13 mouse cellular contexts compared by ENCODE assay signal in the genomic region with DNA sequence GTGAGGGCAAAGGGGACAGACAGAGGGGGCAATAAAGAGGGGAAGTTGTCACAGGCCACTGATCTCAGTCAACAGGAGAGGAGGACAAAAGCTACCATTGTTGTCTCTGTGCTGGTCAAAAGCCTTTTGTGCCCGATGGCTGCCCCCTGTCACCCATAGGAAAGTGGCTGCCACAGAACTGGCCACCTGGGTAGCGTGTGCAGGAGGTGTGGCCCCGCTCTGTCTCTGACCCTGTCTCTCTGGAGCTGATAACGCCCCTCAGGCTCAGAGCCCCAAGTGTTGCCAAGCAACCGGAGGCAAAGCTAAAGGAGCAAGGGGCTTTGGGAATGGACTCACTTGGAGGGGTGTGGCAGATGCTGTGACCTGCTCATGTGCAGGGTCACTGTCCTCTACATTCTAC. TPM values are rescaled to one million over a fixed set of nuclear protein-coding genes. Genes with fewer than 3 reads are reported as not detected.
DNase-seq lines count a peak whose midpoint lies in the region; ATAC-seq lines count a peak whose summit lies in the region.
"Had no signal": no experiment of that assay in that cellular context is flagged by ENCODE, and none has a peak within 500 bp of the region (broad histone marks: within the 10 kb centered on the region; RNA-seq: fewer than 3 reads in every experiment).

No protein-coding gene starts in this region.

- peak overlapping the region; percentile 68 for H3K27ac ChIP-seq in heart, embryonic 15.5 days
- H3K27ac ChIP-seq: forebrain, embryonic 12.5 days; midbrain, embryonic 12.5 days had no signal

- H3K4me1 ChIP-seq in heart, embryonic 15.5 days (replicated peaks), result peaks cover 18% of the 10 kb centered on the region
- peaks cover 51% of the 10 kb centered on the region for H3K4me1 ChIP-seq in megakaryocyte, embryonic 14.5 days

- no peaks in the 10 kb centered on the region for H3K9me3 ChIP-seq in heart, embryonic 15.5 days (replicated peaks)
- no peaks in the 10 kb centered on the region for H3K9me3 ChIP-seq in megakaryocyte, embryonic 14.5 days
- H3K9me3 ChIP-seq: forebrain, embryonic 12.5 days; kidney, embryonic 15.5 days; midbrain, embryonic 12.5 days had no signal

- peaks cover 25% of the 10 kb centered on the region for H3K36me3 ChIP-seq in heart, embryonic 15.5 days
- peaks cover 38% of the 10 kb centered on the region for H3K36me3 ChIP-seq in megakaryocyte, embryonic 14.5 days (replicated peaks; ENCODE audit: low read length)

- H3K27me3 ChIP-seq in heart, embryonic 15.5 days, result no peaks in the 10 kb centered on the region
- H3K27me3 ChIP-seq in megakaryocyte, embryonic 14.5 days (replicated peaks), result peaks cover 5% of the 10 kb centered on the region
- H3K27me3 ChIP-seq: forebrain, embryonic 12.5 days; kidney, embryonic 15.5 days; midbrain, embryonic 12.5 days had no signal

- 43% methylated on average over 5 of the region's 5 CpGs for WGBS in heart, embryonic 15.5 days

- no peak overlapping the region for H3K9ac ChIP-seq in heart, embryonic 15.5 days
- H3K9ac ChIP-seq: forebrain, embryonic 12.5 days; kidney, embryonic 15.5 days; midbrain, embryonic 12.5 days had no signal

- ATAC-seq in heart, embryonic 15.5 days (replicated peaks; ENCODE audit: insufficient number of reproducible peaks, insufficient read depth, low FRiP score, low read depth), result no peak
- no peak for ATAC-seq in megakaryocyte, adult 5-6 weeks (ENCODE audit: poor library complexity, severe bottlenecking)
- ATAC-seq in megakaryocyte-erythroid progenitor cell, adult 5-6 weeks (replicated peaks; ENCODE audit: low FRiP score, low TSS enrichment, poor library complexity, severe bottlenecking), result peak; percentile 38; the same call in 1 of the 2 replicates
- ATAC-seq: hindbrain, embryonic 16.5 days had no signal

- no peak for DNase-seq in heart, postnatal 36 days
- peak; percentile 50 for DNase-seq in embryo, embryonic 11 days
- no peak for DNase-seq in cerebellum, adult 8-10 months
- DNase-seq: layer of hippocampus, postnatal 36 days; thymus, postnatal 25 days had no signal

- intact Hi-C loops in heart, postnatal 36 days (cut with DNase I), result loop anchor here (2.0 kb wide), 1 partner anchor 32 kb away; a partner anchor contains a TSS

- no peak overlapping the region for H3K4me3 ChIP-seq in heart, embryonic 15.5 days
- H3K4me3 ChIP-seq in megakaryocyte, embryonic 14.5 days (replicated peaks), result peak overlapping the region; percentile 62
- H3K4me3 ChIP-seq: forebrain, embryonic 12.5 days; kidney, embryonic 15.5 days; midbrain, embryonic 12.5 days had no signal

- no peak overlapping the region for H3K4me2 ChIP-seq in heart, embryonic 15.5 days
- H3K4me2 ChIP-seq: forebrain, embryonic 12.5 days; kidney, embryonic 15.5 days; midbrain, embryonic 12.5 days had no signal

RNA-seq across cellular contexts. Expression of a gene that starts 16.1 kb away (rescaled TPM):
- 19.2 and 20.7 TPM in 2 replicates for polyA plus RNA-seq in heart, embryonic 15.5 days (2015; fragmentation: Nextera tagmentation; extraction: Ambion mirVana)
- total RNA-seq in heart, postnatal 36 days (2021), result 10 to 100 TPM in 1 of 2 experiments, 1 to 10 TPM in 1; 9.7 to 18.2 TPM
- polyA plus RNA-seq in megakaryocyte, embryonic 14.5 days (2012; ENCODE audit: insufficient read depth, low replicate concordance), result 8.7 and 27.1 TPM in 2 replicates
- 3.8 and 5.7 TPM in 2 replicates for total RNA-seq in megakaryocyte, adult 5-6 weeks (2015)
- total RNA-seq in megakaryocyte, adult 5-6 weeks (2017), result 10.6 and 12.0 TPM in 2 replicates
- 6.1 and 9.4 TPM in 2 replicates for total RNA-seq in megakaryocyte-erythroid progenitor cell, adult 5-6 weeks (2014; fragmentation: Nextera tagmentation)
- total RNA-seq in megakaryocyte-erythroid progenitor cell, adult 5-6 weeks (2017), result 3.2 and 11.1 TPM in 2 replicates

RNA-seq across cellular contexts. Expression of a gene that starts 20.8 kb away (rescaled TPM):
- polyA plus RNA-seq in heart, embryonic 15.5 days (2015; fragmentation: Nextera tagmentation; extraction: Ambion mirVana), result 15.0 and 20.9 TPM in 2 replicates
- total RNA-seq in heart, postnatal 36 days (2021), result 1 to 10 TPM; 7.9 to 9.9 TPM
- polyA plus RNA-seq in megakaryocyte, embryonic 14.5 days (2012; ENCODE audit: insufficient read depth, low replicate concordance), result 26.5 and 65.3 TPM in 2 replicates
- total RNA-seq in megakaryocyte, adult 5-6 weeks (2015), result 42.8 and 45.4 TPM in 2 replicates
- 42.5 and 42.9 TPM in 2 replicates for total RNA-seq in megakaryocyte, adult 5-6 weeks (2017)
- total RNA-seq in megakaryocyte-erythroid progenitor cell, adult 5-6 weeks (2014; fragmentation: Nextera tagmentation), result 16.1 and 18.0 TPM in 2 replicates
- 13.8 and 19.0 TPM in 2 replicates for total RNA-seq in megakaryocyte-erythroid progenitor cell, adult 5-6 weeks (2017)

RNA-seq across cellular contexts. Expression of a gene that starts 32.2 kb away (rescaled TPM):
- polyA plus RNA-seq in heart, embryonic 15.5 days (2015; fragmentation: Nextera tagmentation; extraction: Ambion mirVana), result 26.5 and 27.8 TPM in 2 replicates
- total RNA-seq in heart, postnatal 36 days (2021), result 100 to 1,000 TPM; 209 to 229 TPM
- polyA plus RNA-seq in megakaryocyte, embryonic 14.5 days (2012; ENCODE audit: insufficient read depth, low replicate concordance), result 0.75 and 11.4 TPM in 2 replicates
- 0.75 and 1.2 TPM in 2 replicates for total RNA-seq in megakaryocyte, adult 5-6 weeks (2015)
- 0.48 and 0.65 TPM in 2 replicates for total RNA-seq in megakaryocyte, adult 5-6 weeks (2017)
- total RNA-seq in megakaryocyte-erythroid progenitor cell, adult 5-6 weeks (2014; fragmentation: Nextera tagmentation), result 2.4 TPM in 1 of 2 replicates, not detected in the other
- total RNA-seq in megakaryocyte-erythroid progenitor cell, adult 5-6 weeks (2017), result 2.2 and 6.6 TPM in 2 replicates

RNA-seq across cellular contexts. Expression of a gene that starts 41.5 kb away (rescaled TPM):
- 409 and 423 TPM in 2 replicates for polyA plus RNA-seq in heart, embryonic 15.5 days (2015; fragmentation: Nextera tagmentation; extraction: Ambion mirVana)
- 100 to 1,000 TPM; 174 to 177 TPM for total RNA-seq in heart, postnatal 36 days (2021)
- polyA plus RNA-seq in megakaryocyte, embryonic 14.5 days (2012; ENCODE audit: insufficient read depth, low replicate concordance), result 72.2 and 125 TPM in 2 replicates
- 561 and 605 TPM in 2 replicates for total RNA-seq in megakaryocyte, adult 5-6 weeks (2015)
- total RNA-seq in megakaryocyte, adult 5-6 weeks (2017), result 974 and 1,002 TPM in 2 replicates
- 300 and 349 TPM in 2 replicates for total RNA-seq in megakaryocyte-erythroid progenitor cell, adult 5-6 weeks (2014; fragmentation: Nextera tagmentation)
- total RNA-seq in megakaryocyte-erythroid progenitor cell, adult 5-6 weeks (2017), result 809 and 870 TPM in 2 replicates

RNA-seq across cellular contexts. Expression of a gene that starts 53.7 kb away (rescaled TPM):
- polyA plus RNA-seq in heart, embryonic 15.5 days (2015; fragmentation: Nextera tagmentation; extraction: Ambion mirVana), result 6.7 and 8.7 TPM in 2 replicates
- total RNA-seq in heart, postnatal 36 days (2021), result 1 to 10 TPM; 4.0 to 6.1 TPM
- 4.6 and 7.1 TPM in 2 replicates for polyA plus RNA-seq in megakaryocyte, embryonic 14.5 days (2012; ENCODE audit: insufficient read depth, low replicate concordance)
- 6.5 and 7.7 TPM in 2 replicates for total RNA-seq in megakaryocyte, adult 5-6 weeks (2015)
- 7.2 and 15.1 TPM in 2 replicates for total RNA-seq in megakaryocyte, adult 5-6 weeks (2017)
- 27.4 and 28.9 TPM in 2 replicates for total RNA-seq in megakaryocyte-erythroid progenitor cell, adult 5-6 weeks (2014; fragmentation: Nextera tagmentation)
- 24.3 and 27.6 TPM in 2 replicates for total RNA-seq in megakaryocyte-erythroid progenitor cell, adult 5-6 weeks (2017)

Comparison
In these comparisons a context has a peak if more than half of its experiments do, and no peak if none do; other contexts are left out.
1. RNA of a gene that starts 32.2 kb away (total RNA-seq): 209 to 229 TPM in heart, postnatal 36 days; 2.2 to 6.6 TPM in megakaryocyte-erythroid progenitor cell, adult 5-6 weeks and 0.48 to 1.2 TPM in megakaryocyte, adult 5-6 weeks; every median in the first group is over 10 times any median in the second.